Mouse (Mus musculus) erythroblast, embryonic 14.5 days (primary cell): ENCODE results near the gene Slc44a2. TPM values are rescaled to one million over a fixed set of nuclear protein-coding genes. Genes with fewer than 3 reads are reported as not detected.

Source experiments
- H3K27me3 ChIP-seq: 2 replicates; pipeline ENCODE4 v1.6.1; 2012; ENCODE audit warnings: inconsistent platforms; ENCODE audit not compliant: control insufficient read depth
- H3K36me3 ChIP-seq: 2 replicates; pipeline ENCODE4 v1.6.1; 2012; ENCODE audit warnings: mild to moderate bottlenecking, inconsistent platforms; ENCODE audit not compliant: control insufficient read depth
- H3K4me1 ChIP-seq: 2 replicates; pipeline ENCODE4 v1.6.1; 2012; ENCODE audit warnings: inconsistent platforms; ENCODE audit not compliant: control insufficient read depth
- H3K4me3 ChIP-seq: replicated peaks from 2 replicates; pipeline ENCODE3; 2012; ENCODE audit warnings: moderate library complexity, mild to moderate bottlenecking, inconsistent platforms
- H3K9me3 ChIP-seq: 2 replicates; pipeline ENCODE4 v1.6.1; 2012; ENCODE audit warnings: low read length, inconsistent platforms, mixed read lengths; ENCODE audit not compliant: control insufficient read depth
- GATA1 ChIP-seq: IDR thresholded peaks from 2 replicates; pipeline ENCODE4 v1.6.1; 2012; ENCODE audit warnings: low read length, inconsistent platforms, mixed read lengths
- TAL1 ChIP-seq: IDR thresholded peaks from 3 replicates; pipeline ENCODE4 v1.6.1; 2012; ENCODE audit warnings: low read length, inconsistent platforms, mixed read lengths
- polyA plus RNA-seq: library from polyadenylated mRNA; stranded (reverse); fragments of >175 nt; gene quantifications from 2 replicates; pipeline ENCODE4 v1.2.3, GENCODE M21; 2012

Gene Slc44a2
- polyA plus RNA-seq, 1 experiment = 0.82 TPM

GRCm38 (mm10) chr9:21337652-21338051, 17.2 kb downstream of the Slc44a2 start:
- H3K4me1 ChIP-seq = no peaks in the 10 kb centered on the region; the same call in none of the 2 replicates
- TF ChIP-seq GATA1 (no peak), TAL1 (no peak)

DNA sequence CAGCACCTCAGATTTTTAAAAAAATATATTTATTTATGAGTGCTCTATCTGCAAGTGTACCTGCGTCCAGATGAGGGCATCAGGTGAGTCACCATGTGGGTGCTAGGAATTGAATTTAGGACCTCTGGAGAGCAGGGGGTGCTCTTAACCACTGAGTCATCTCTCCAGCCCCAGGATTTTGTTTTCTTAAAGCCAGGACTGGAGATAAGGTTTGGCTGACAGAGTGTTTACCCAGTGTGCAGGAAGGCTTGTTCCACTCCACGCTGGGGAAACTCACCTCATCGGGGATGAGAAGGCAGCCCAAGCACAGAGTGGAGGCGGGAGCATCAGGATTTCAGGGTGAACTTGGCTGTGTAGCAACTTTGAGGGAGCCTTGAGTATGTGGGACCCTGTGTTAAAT, 19.9 kb downstream of the Slc44a2 start:
- TF ChIP-seq TAL1 = no peak
- no peak for TF ChIP-seq GATA1
- Histone ChIP-seq H3K27me3 (no peaks in the 10 kb centered on the region), H3K9me3 (no peaks in the 10 kb centered on the region), H3K4me1 (no peaks in the 10 kb centered on the region; the same call in none of the 2 replicates), H3K4me3 (no peak overlapping the region), H3K36me3 (peaks cover 18% of the 10 kb centered on the region)

More at GRCm38 (mm10) chr9:21337652-21338051, 17.2 kb downstream of the Slc44a2 start:
- Histone ChIP-seq H3K4me3 (no peak overlapping the region), H3K9me3 (no peaks in the 10 kb centered on the region), H3K27me3 (no peaks in the 10 kb centered on the region), H3K36me3 (peaks cover 12% of the 10 kb centered on the region)

GRCm38 (mm10) chr9:21346627-21347365, 26.3 kb downstream of the Slc44a2 start:
- TF ChIP-seq TAL1 = no peak
- no peak for TF ChIP-seq GATA1
- Histone ChIP-seq H3K4me1 (peaks cover 2% of the 10 kb centered on the region), H3K9me3 (no peaks in the 10 kb centered on the region), H3K27me3 (no peaks in the 10 kb centered on the region), H3K36me3 (peaks cover 41% of the 10 kb centered on the region), H3K4me3 (no peak overlapping the region)

GRCm38 (mm10) chr9:21348152-21348551, 27.7 kb downstream of the Slc44a2 start:
- no peak for TF ChIP-seq GATA1
- TF ChIP-seq TAL1 = no peak

GRCm38 (mm10) chr9:21351178-21351577, 30.7 kb downstream of the Slc44a2 start:
- no peaks in the 10 kb centered on the region for H3K9me3 ChIP-seq
- no peaks in the 10 kb centered on the region for H3K27me3 ChIP-seq
- peaks cover 15% of the 10 kb centered on the region for H3K4me1 ChIP-seq
- H3K4me3 ChIP-seq = no peak overlapping the region
- H3K36me3 ChIP-seq = peaks cover 27% of the 10 kb centered on the region
- TF ChIP-seq TAL1 (no peak), GATA1 (no peak)

More at GRCm38 (mm10) chr9:21348152-21348551, 27.7 kb downstream of the Slc44a2 start:
- Histone ChIP-seq H3K4me3 (no peak overlapping the region), H3K4me1 (peaks cover 12% of the 10 kb centered on the region), H3K27me3 (no peaks in the 10 kb centered on the region), H3K36me3 (peaks cover 28% of the 10 kb centered on the region), H3K9me3 (no peaks in the 10 kb centered on the region)

DNA sequence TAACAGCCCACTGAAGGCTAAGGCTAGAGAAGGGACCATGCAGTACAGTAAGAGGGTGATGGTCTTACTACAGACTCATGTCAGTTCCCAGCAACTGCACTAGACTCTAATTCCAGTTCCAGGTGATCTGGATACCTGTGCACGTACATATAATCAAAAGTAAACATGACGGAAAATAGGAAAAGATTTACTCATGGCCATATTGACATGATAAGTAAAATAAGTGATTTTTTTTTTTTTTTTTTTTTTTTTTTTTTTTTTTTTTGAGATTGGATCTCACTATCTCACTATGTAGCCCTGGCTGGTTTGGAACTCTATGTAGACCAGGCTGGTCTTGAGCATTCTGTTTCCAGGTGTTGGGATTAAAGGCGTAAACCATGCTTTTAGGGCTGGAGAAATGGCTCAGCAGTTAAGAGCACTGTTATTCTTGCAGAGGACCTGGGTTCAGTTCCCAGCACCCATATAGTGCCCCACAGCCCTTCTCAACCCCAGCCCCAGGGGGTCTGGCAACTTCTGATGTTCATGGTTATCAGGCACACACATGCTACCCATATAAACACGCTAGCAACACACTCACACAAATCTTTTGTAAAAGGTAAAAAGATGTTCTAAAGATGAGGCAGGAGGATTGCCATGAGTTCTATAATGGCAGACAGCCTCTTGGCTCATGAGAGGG, 31.3 kb downstream of the Slc44a2 start:
- no peaks in the 10 kb centered on the region for H3K9me3 ChIP-seq
- no peaks in the 10 kb centered on the region for H3K27me3 ChIP-seq
- peaks cover 23% of the 10 kb centered on the region for H3K36me3 ChIP-seq
- no peak for TF ChIP-seq TAL1
- no peak for TF ChIP-seq GATA1
- no peak overlapping the region for H3K4me3 ChIP-seq
- H3K4me1 ChIP-seq = peaks cover 15% of the 10 kb centered on the region

DNA sequence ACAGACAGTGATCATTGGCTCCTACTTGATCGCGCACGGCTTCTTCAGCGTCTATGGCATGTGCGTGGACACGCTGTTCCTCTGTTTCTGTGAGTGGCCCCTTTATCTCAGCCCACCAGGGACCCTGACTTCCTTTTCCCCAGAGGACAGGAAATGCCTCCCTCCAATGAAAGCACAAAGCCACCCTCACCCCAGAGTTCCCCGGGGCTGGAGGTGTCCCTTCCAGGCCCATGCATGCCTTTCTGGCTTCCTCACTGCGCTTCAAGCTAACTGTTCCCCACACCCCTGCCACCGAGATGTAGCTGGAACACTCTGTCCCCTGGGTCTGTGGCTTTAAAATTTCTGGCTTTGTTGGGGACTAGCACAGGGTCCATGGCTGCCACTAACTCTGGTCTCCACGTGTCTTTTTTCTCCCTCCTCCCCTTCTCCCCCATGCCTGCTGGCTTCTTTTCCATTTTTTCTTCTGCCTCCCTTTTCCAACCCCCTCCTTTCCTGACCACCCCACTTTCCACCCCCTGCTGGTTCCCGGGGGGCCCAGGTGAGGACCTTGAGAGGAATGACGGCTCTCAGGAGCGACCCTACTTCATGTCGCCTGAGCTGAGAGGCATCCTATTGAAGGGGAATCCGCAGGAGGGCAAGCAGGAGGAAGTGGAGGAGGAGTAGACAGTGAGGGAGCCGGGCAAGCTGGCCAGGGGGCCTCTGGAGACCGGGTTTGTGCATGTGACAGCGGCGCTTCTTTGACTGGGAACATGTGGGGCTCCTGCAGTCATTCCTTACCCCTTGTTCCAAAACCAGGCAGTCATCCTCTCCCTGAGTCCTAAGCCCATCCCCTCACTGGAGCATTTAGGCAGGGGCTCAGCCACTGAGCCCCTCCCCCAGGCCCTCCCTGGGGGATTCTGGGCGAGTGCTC, 32.2 kb downstream of the Slc44a2 start:
- peaks cover 19% of the 10 kb centered on the region for H3K36me3 ChIP-seq
- H3K4me1 ChIP-seq = peaks cover 13% of the 10 kb centered on the region

DNA sequence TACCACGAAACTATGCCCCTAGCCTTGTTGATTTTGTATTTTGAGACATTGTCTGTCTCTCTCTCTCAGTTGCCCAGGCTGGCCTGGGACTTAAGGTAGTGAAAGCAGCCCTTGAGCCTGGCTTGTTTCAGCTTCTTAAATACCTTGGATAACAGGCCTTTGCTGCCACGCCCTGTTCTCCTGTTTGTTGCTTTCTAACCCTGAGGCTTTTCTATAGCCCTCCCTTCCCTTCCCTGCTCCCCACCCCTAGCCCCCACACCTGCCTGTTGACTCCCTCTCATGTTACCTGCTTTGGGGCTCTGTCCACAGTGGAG, 32.8 kb downstream of the Slc44a2 start:
- no peak for TF ChIP-seq TAL1
- H3K27me3 ChIP-seq = no peaks in the 10 kb centered on the region
- H3K36me3 ChIP-seq = peaks cover 14% of the 10 kb centered on the region
- peaks cover 13% of the 10 kb centered on the region for H3K4me1 ChIP-seq
- no peaks in the 10 kb centered on the region for H3K9me3 ChIP-seq
- no peak overlapping the region for H3K4me3 ChIP-seq

More for the DNA sequence above, 32.2 kb downstream of the Slc44a2 start:
- TF ChIP-seq TAL1 (no peak), GATA1 (no peak)
- Histone ChIP-seq H3K4me3 (no peak overlapping the region), H3K27me3 (no peaks in the 10 kb centered on the region), H3K9me3 (no peaks in the 10 kb centered on the region)

- Histone ChIP-seq H3K36me3 (peaks cover 10% of the 10 kb centered on the region), H3K4me3 (no peak overlapping the region), H3K4me1 (peaks cover 13% of the 10 kb centered on the region), H3K9me3 (no peaks in the 10 kb centered on the region), H3K27me3 (no peaks in the 10 kb centered on the region)
- TF ChIP-seq GATA1 = no peak
- TF ChIP-seq TAL1 = no peak
These were observed 34.3 kb downstream of the Slc44a2 start for GRCm38 (mm10) chr9:21354796-21355195.
